Mouse (Mus musculus) large intestine, adult 2 months (tissue): ENCODE data around the gene Myo1b. TPM values are rescaled to one million over a fixed set of nuclear protein-coding genes. Genes with fewer than 3 reads are reported as not detected.
"Not testable (repeated sequence)": the region's sequence is repeated elsewhere in the genome, so short reads cannot be mapped to it uniquely, and the experiment has no call there.

Source experiments
- DNase-seq: peaks from one replicate; pipeline ENCODE4 v3.0.0-alpha.2; 2012; ENCODE audit warnings: low read depth, low spot score
- WGBS: fragments of 180-500 bp; shearing (Covaris S2); methylation state at CpG from one replicate; pipeline ENCODE4 v1.1.7; 2018; 5-methylcytosine and 5-hydroxymethylcytosine counted together
- polyA plus RNA-seq: library from polyadenylated mRNA; depleted of rRNA; stranded (reverse); fragments of >200 nt; gene quantifications from 2 replicates; pipeline ENCODE4 v1.2.3, GENCODE M21; 2012

Myo1b gene
- polyA plus RNA-seq, 1 experiment, result 5.4 TPM

GRCm38 (mm10) chr1:51905073-51905472 lies 10.8 kb downstream of the Myo1b start:
- no peak for DNase-seq
- 25% methylated on average over 6 of the region's 6 CpGs for WGBS

DNA sequence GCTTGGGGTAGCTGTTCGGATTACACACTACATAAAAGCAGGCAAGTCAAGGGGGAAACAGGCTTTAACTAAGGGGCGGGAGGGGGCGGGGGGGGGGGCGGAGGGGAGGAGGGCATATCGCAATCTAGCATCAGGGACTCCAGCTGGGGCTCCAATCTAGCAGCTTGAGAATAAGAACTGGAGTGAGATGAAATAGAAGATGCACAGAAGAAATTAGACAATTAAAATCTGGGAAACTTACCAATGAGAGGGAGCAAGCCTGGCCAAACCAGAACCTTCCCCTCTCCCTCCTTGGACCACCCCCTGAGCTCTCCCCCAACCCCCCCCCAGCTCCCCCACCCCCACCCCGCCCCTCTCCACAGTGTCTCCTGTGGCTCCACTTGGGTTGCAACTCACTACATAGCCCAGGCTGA lies 18.7 kb downstream of the Myo1b start:
- whole genome bisulfite sequencing, result 72% methylated on average over 6 of the region's 6 CpGs
- no peak for DNase-seq

DNA sequence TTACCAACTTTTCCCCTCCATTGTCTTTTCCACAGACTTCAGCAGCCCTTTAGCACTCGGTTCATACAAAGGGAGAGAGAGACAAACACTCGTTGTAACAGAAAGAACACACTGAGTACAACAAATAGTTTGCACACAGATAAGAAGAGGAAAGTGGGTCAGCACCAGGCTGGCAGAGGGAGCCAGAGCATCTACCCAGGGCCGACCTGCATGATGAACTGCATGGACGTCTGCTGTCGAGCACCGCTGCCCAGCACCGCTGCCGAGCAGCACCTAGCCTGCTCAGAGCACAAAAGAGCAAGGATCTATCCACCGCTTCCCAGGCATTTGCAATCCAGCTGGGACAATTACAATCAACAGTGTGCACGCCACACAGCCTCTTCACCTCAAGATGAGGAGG lies 19.9 kb downstream of the Myo1b start:
- 79% methylated on average over 10 of the region's 10 CpGs for WGBS
- no peak for DNase-seq

DNA sequence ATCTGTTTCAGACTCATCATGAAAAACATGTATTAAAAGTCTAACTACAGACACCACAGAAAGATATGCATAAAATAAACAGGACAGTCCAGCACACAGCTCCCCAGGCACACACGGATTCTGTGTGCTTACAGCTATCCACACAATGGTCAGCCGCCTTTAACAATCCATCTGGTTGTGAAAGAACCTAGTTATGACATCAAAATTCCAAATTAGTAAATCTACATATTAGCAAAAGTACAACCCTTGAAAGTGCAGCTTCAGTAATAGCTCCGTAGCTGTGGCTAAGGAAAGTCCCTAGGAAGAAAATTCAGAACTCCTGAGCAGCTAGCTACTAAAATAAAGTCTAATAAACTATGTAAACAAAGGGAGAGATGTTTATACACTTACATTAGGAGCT lies 21.1 kb downstream of the Myo1b start:
- DNase-seq, result no peak
- 55% methylated on average over 3 of the region's 3 CpGs for WGBS

DNA sequence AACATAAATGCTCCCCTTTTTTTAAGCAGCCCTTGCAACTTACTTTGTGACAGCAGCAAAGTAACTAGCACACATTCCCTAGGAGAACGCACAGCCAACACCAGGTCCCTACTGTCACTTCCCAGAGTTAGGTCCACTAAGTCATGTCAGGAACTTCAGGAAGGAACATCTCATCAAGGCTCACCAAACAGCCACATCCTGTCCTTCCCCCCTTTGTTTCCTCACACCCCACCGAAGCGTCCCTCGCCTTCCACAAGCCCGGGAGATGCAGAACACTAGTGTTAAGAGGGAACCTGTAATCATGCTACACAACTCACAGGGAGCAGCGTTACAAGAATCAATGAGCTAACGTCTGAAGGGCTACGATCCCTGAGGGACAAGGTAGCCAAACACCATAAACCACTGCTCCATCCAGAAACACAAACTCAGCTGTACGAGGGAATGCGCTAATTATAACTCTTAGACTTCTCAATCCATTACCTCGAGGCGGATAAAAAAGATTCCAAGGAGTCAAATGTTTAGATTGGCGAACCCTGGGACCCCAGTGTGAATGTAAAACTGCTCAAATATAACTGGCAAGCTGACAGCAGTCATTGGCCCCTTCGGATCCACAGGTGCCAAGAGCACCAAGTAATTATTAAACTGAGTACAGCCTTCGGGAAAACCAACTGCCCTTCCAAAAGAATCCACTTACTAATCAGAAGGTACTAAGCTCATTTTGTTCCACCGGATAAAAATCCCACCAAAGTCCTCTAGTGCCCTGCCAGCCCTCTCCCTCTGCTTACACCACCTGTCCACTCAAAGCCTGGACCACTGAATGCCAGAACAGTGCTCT lies 22.1 kb downstream of the Myo1b start:
- DNase-seq, result no peak
- WGBS, result 45% methylated on average over 16 of the region's 16 CpGs

GRCm38 (mm10) chr1:51892005-51892404 lies 23.9 kb downstream of the Myo1b start:
- no peak for DNase-seq

DNA sequence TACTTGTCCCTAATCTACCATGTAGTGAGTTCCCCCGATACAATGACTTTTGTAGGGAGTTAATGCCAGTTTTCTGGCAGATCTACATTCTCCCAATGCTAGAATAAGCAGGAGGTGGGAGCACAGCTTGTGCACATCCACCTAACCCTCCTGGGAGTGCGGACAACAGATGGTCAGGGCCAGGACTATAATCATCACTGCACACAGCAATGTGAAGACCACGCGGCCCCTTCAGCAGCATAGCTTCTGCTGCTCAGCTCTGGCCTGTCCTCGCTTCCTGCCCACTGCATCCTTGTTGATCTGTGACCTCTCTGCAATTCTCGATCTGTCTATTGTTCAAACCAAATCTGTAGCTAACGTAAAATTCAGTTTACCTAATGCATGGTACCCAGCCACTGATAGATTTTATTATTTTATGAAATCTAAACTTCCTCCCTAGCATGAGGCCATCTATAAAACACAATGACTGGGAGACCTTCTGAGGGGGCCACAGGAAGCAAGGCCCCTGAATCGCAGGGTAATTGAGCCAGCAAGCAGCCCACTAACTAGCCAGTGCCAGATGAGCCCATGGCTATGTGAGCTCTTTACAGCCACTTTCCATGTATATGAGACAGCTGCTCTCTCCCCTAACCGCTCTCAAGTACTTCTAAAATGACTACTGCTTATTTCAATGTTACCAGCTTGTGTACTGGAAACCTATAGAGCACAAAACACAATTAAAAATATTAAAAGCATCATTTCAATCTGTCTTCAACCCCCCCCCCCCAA lies 27.6 kb downstream of the Myo1b start:
- 79% methylated on average over 9 of the region's 9 CpGs for WGBS

More at GRCm38 (mm10) chr1:51892005-51892404, 23.9 kb downstream of the Myo1b start:
- WGBS, result 73% methylated on average over 4 of the region's 4 CpGs

GRCm38 (mm10) chr1:51885356-51885983 lies 30.4 kb downstream of the Myo1b start:
- WGBS, result 31% methylated on average over 8 of the region's 8 CpGs
- DNase-seq, result no peak

More for the DNA sequence above, 27.6 kb downstream of the Myo1b start:
- DNase-seq, result no peak

GRCm38 (mm10) chr1:51883211-51883610 lies 32.7 kb downstream of the Myo1b start:
- WGBS, result 82% methylated on average over 2 of the region's 2 CpGs
- DNase-seq, result no peak

DNA sequence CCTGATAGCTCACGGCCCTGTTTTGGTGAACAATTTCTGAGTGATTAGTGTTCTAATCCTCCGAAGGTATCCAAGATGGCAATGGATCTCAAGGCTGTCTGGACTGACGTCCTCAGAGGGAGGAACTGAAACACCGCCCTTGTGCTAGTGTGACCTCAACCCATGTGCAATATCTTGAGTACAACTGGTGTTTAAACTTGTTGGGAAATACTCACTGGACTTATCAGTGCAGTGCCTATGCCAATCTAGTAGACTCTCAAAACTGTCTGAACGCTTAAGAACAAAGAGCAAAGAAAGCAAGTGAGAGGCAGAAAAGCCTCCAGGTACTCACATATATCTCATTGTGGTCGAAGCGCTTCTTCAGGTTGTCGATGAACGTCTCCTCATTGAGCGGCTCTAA lies 33.1 kb downstream of the Myo1b start:
- no peak for DNase-seq
- 94% methylated on average over 10 of the region's 10 CpGs for WGBS

GRCm38 (mm10) chr1:51879927-51880814 lies 35.7 kb downstream of the Myo1b start:
- WGBS, result 73% methylated on average over 12 of the region's 12 CpGs
- no peak for DNase-seq

DNA sequence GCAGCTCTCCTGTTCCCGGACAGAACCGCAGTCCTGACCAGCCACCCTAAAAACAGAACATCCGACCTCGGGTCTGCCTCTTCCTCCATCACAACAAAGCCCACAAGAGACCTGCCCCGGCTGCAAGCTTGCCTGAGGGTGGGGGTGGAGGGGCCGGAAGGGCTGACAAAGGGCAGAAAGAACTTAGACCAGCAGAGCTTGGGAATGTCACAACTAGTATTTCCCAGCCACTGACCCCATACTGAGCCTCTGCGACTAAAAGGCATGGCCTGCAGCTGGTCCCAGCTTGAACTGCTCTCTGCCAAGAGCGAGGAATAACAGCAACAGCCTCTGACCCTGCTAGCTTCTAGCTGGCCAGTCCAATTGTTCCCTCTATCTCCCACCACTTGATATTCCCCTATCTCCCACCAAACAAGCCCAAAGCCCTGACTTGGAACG lies 36.5 kb downstream of the Myo1b start:
- no peak for DNase-seq
- WGBS, result 63% methylated on average over 9 of the region's 9 CpGs

DNA sequence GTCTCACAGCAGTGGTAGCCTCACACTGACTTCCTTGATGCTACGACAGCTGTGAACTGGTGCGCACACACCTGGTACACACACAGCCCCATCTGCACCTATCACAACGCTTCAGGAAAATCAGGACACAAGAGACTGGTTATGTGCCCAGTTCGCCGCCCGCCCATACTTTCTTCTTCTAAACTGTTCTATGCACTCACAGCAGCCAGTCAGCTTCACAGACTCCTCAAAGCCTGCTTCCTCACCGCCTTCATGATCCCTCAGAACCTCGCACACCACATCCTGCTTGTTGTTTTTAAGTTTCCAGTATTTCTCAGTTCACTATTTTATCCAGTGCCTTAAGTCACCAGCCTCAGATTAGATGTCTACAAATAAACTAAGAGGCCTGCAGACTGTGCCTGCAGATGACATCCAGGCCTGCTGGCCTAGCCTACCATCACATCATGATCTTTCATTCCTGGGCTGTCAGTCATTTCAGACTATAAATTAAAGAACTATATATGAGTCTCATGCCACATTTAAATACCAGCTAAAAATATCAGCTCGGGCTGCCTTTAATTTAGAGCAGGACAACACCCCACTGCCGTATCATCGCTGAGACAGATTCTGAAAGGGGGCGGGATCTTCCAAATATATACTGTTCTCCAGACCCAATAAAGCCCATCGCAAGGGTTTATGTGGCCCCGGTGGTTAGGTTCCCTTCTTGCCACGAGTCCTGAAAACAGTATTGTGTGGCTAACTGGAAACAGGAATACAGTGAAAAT lies 40.2 kb downstream of the Myo1b start:
- DNase-seq, result no peak
- WGBS, result 85% methylated on average over 15 of the region's 15 CpGs

- 76% methylated on average over 7 of the region's 7 CpGs for WGBS
Measured at GRCm38 (mm10) chr1:51872493-51873261, 43.2 kb downstream of the Myo1b start.

GRCm38 (mm10) chr1:51871234-51871633 lies 44.6 kb downstream of the Myo1b start:
- WGBS, result 71% methylated on average over 2 of the region's 2 CpGs
- not testable (repeated sequence) for DNase-seq

More at GRCm38 (mm10) chr1:51872493-51873261, 43.2 kb downstream of the Myo1b start:
- no peak for DNase-seq

GRCm38 (mm10) chr1:51862828-51863421 lies 52.9 kb downstream of the Myo1b start:
- DNase-seq, result no peak
- 19% methylated on average over 8 of the region's 8 CpGs for WGBS

DNA sequence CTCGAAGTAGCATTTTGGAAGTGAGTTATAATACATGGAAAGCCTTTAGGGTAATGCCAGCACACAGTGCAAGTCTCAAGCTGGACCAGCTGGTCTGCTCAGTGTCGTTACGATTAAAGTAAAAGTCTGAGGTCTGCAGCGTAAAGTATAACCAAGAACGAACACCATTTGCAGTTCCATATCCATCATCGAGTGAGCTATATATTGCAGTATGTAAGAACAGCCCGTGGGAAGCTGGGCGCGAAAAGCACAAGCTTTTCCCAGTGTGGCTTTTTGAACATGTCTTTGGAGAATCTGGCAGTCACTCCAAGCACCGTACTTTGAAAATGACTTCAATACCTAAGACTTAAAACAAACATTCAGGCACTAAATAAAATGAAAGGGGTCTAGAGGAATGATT lies 55.0 kb downstream of the Myo1b start:
- DNase-seq, result no peak
- 92% methylated on average over 10 of the region's 10 CpGs for WGBS
